Mouse (Mus musculus) midbrain, embryonic 11.5 days (tissue): ENCODE measurements at regions not wholly inside any gene's neighbourhood (a gene's known extent, or its start where the extent isn't known, plus 50 kb on each side); places are given as distances from the start of the nearest gene placed in this dataset.

Experiments
- ATAC-seq: fragments of 200-750 bp; cut with Nextera tagmentation; 2 replicates; pipeline ENCODE4 v1.8.0; 2017; ENCODE audit warnings: moderate TSS enrichment, moderate library complexity; ENCODE audit not compliant: low FRiP score
- DNase-seq: peaks from one replicate; pipeline ENCODE4 v3.0.0; 2015; ENCODE audit warnings: low spot score; ENCODE audit errors: missing footprints
- H3K27ac ChIP-seq: fragments of 300-500 bp; sonication (generic); 2 replicates; pipeline ENCODE4 v1.5.1; 2014; ENCODE audit warnings: low read depth, low read length
- H3K27me3 ChIP-seq: fragments of 300-500 bp; sonication (generic); 2 replicates; pipeline ENCODE4 v1.6.1; 2014; ENCODE audit warnings: mild to moderate bottlenecking, low read length, moderate library complexity, mixed read lengths; ENCODE audit not compliant: control insufficient read depth, insufficient read depth
- H3K36me3 ChIP-seq: fragments of 300-500 bp; sonication (generic); 2 replicates; pipeline ENCODE4 v1.6.1; 2014; ENCODE audit warnings: mild to moderate bottlenecking, low read length, moderate library complexity, mixed read lengths; ENCODE audit not compliant: control insufficient read depth, insufficient read depth
- H3K4me1 ChIP-seq: fragments of 300-500 bp; sonication (generic); 2 replicates; pipeline ENCODE4 v1.6.1; 2014; ENCODE audit warnings: low read length; ENCODE audit not compliant: control insufficient read depth, insufficient read depth
- H3K4me2 ChIP-seq: fragments of 300-500 bp; sonication (generic); 2 replicates; pipeline ENCODE4 v1.6.1; 2014; ENCODE audit warnings: mild to moderate bottlenecking, moderate library complexity
- H3K4me3 ChIP-seq: fragments of 300-500 bp; sonication (generic); 2 replicates; pipeline ENCODE4 v1.5.1; 2014; ENCODE audit warnings: low read depth, low read length
- H3K9ac ChIP-seq: fragments of 300-500 bp; sonication (generic); 2 replicates; pipeline ENCODE4 v1.6.1; 2014; ENCODE audit warnings: low read length
- H3K9me3 ChIP-seq: fragments of 300-500 bp; sonication (generic); 2 replicates; pipeline ENCODE4 v1.6.1; 2016; ENCODE audit warnings: low read length; ENCODE audit not compliant: control insufficient read depth
- WGBS: fragments of 180-500 bp; shearing (Covaris S2); extraction: QIAGEN DNeasy Blood & Tissue Kit; methylation state at CpG from one replicate; pipeline ENCODE4 v1.1.7; 2014; 5-methylcytosine and 5-hydroxymethylcytosine counted together

GRCm38 (mm10) chr4:12376797-12377570 lies 205.2 kb upstream of the Fam92a start:
- Histone ChIP-seq H3K9me3 (no peaks in the 10 kb centered on the region), H3K27ac (no peak overlapping the region), H3K27me3 (no peaks in the 10 kb centered on the region), H3K36me3 (no peaks in the 10 kb centered on the region), H3K9ac (no peak overlapping the region), H3K4me1 (no peaks in the 10 kb centered on the region), H3K4me3 (no peak overlapping the region), H3K4me2 (no peak overlapping the region)
- no peak for DNase-seq
- WGBS: 83% methylated on average over 5 of the region's 5 CpGs
- no peak for ATAC-seq

- WGBS: 45% methylated on average over 2 of the region's 2 CpGs
- H3K36me3 ChIP-seq: no peaks in the 10 kb centered on the region
- H3K9me3 ChIP-seq: no peaks in the 10 kb centered on the region
- H3K27ac ChIP-seq: no peak overlapping the region
- no peaks in the 10 kb centered on the region for H3K4me1 ChIP-seq
- H3K9ac ChIP-seq: no peak overlapping the region
- no peak for ATAC-seq
- DNase-seq: no peak
- H3K27me3 ChIP-seq: no peaks in the 10 kb centered on the region
- no peak overlapping the region for H3K4me3 ChIP-seq
- H3K4me2 ChIP-seq: no peak overlapping the region
These were observed 197.7 kb upstream of the Fam92a start for GRCm38 (mm10) chr4:12369551-12369950.

- no peak for DNase-seq
- Histone ChIP-seq H3K9me3 (no peaks in the 10 kb centered on the region), H3K9ac (no peak overlapping the region), H3K4me1 (no peaks in the 10 kb centered on the region), H3K27ac (no peak overlapping the region), H3K4me2 (no peak overlapping the region), H3K27me3 (no peaks in the 10 kb centered on the region), H3K36me3 (no peaks in the 10 kb centered on the region), H3K4me3 (no peak overlapping the region)
- WGBS: 39% methylated on average over 2 of the region's 2 CpGs
- ATAC-seq: no peak
These were observed 185.3 kb upstream of the Fam92a start for GRCm38 (mm10) chr4:12356992-12357634.

- DNase-seq: no peak
- H3K4me2 ChIP-seq: no peak overlapping the region
- 82% methylated on average over 3 of the region's 3 CpGs for WGBS
- no peaks in the 10 kb centered on the region for H3K27me3 ChIP-seq
- no peaks in the 10 kb centered on the region for H3K9me3 ChIP-seq
- no peak overlapping the region for H3K9ac ChIP-seq
- H3K27ac ChIP-seq: no peak overlapping the region
- no peaks in the 10 kb centered on the region for H3K36me3 ChIP-seq
- no peak overlapping the region for H3K4me3 ChIP-seq
- ATAC-seq: no peak
- no peaks in the 10 kb centered on the region for H3K4me1 ChIP-seq
These were observed 181.6 kb upstream of the Fam92a start for GRCm38 (mm10) chr4:12353337-12353856.

- no peak overlapping the region for H3K27ac ChIP-seq
- no peaks in the 10 kb centered on the region for H3K36me3 ChIP-seq
- no peak overlapping the region for H3K4me3 ChIP-seq
- no peaks in the 10 kb centered on the region for H3K27me3 ChIP-seq
- H3K9me3 ChIP-seq: no peaks in the 10 kb centered on the region
- H3K4me2 ChIP-seq: no peak overlapping the region
- WGBS: 68% methylated on average over 1 of the region's 1 CpGs
- H3K9ac ChIP-seq: no peak overlapping the region
- ATAC-seq (no peak), DNase-seq (no peak)
- H3K4me1 ChIP-seq: no peaks in the 10 kb centered on the region
These were observed 167.4 kb upstream of the Fam92a start for GRCm38 (mm10) chr4:12339236-12339635.

- H3K27ac ChIP-seq: no peak overlapping the region
- no peaks in the 10 kb centered on the region for H3K4me1 ChIP-seq
- H3K27me3 ChIP-seq: no peaks in the 10 kb centered on the region
- peak; percentile 33; the same call in 1 of the 2 replicates for ATAC-seq
- no peak for DNase-seq
- H3K9me3 ChIP-seq: no peaks in the 10 kb centered on the region
- no peak overlapping the region for H3K4me3 ChIP-seq
- no peak overlapping the region for H3K9ac ChIP-seq
- H3K36me3 ChIP-seq: no peaks in the 10 kb centered on the region
- WGBS: 74% methylated on average over 7 of the region's 7 CpGs
- no peak overlapping the region for H3K4me2 ChIP-seq
These were observed 163.2 kb upstream of the Fam92a start for GRCm38 (mm10) chr4:12334832-12335587.

GRCm38 (mm10) chr4:12334429-12334828 lies 162.6 kb upstream of the Fam92a start:
- DNase-seq: no peak
- no peak overlapping the region for H3K4me2 ChIP-seq

GRCm38 (mm10) chr4:12316024-12316423 lies 144.2 kb upstream of the Fam92a start:
- no peak overlapping the region for H3K4me2 ChIP-seq
- no peaks in the 10 kb centered on the region for H3K27me3 ChIP-seq
- ATAC-seq (peak; percentile 24; the same call in 1 of the 2 replicates), DNase-seq (no peak)
- no peak overlapping the region for H3K9ac ChIP-seq
- H3K4me1 ChIP-seq: no peaks in the 10 kb centered on the region
- H3K9me3 ChIP-seq: no peaks in the 10 kb centered on the region
- H3K4me3 ChIP-seq: no peak overlapping the region
- WGBS: 82% methylated on average over 1 of the region's 1 CpGs
- H3K36me3 ChIP-seq: no peaks in the 10 kb centered on the region
- no peak overlapping the region for H3K27ac ChIP-seq

More at GRCm38 (mm10) chr4:12334429-12334828, 162.6 kb upstream of the Fam92a start:
- H3K27me3 ChIP-seq: no peaks in the 10 kb centered on the region
- peak; percentile 70; the same call in 1 of the 2 replicates for ATAC-seq
- H3K9me3 ChIP-seq: no peaks in the 10 kb centered on the region
- WGBS: 70% methylated on average over 9 of the region's 9 CpGs
- H3K36me3 ChIP-seq: no peaks in the 10 kb centered on the region
- no peak overlapping the region for H3K4me3 ChIP-seq
- no peaks in the 10 kb centered on the region for H3K4me1 ChIP-seq
- H3K27ac ChIP-seq: no peak overlapping the region
- H3K9ac ChIP-seq: no peak overlapping the region

GRCm38 (mm10) chr4:12308332-12308731 lies 136.5 kb upstream of the Fam92a start:
- H3K36me3 ChIP-seq: no peaks in the 10 kb centered on the region
- ATAC-seq: no peak
- H3K9ac ChIP-seq: no peak overlapping the region
- no peaks in the 10 kb centered on the region for H3K27me3 ChIP-seq
- 86% methylated on average over 5 of the region's 5 CpGs for WGBS
- no peak overlapping the region for H3K4me3 ChIP-seq
- no peaks in the 10 kb centered on the region for H3K9me3 ChIP-seq
- peaks cover 7% of the 10 kb centered on the region for H3K4me1 ChIP-seq
- H3K4me2 ChIP-seq: no peak overlapping the region
- no peak for DNase-seq
- no peak overlapping the region for H3K27ac ChIP-seq
